Mouse (Mus musculus) heart, adult 11 months (tissue): ENCODE measurements at regions not wholly inside any gene's neighbourhood (a gene's known extent, or its start where the extent isn't known, plus 50 kb on each side); places are given as distances from the start of the nearest gene placed in this dataset.

ENCODE experiments used
- DNase-seq: peaks from one replicate; pipeline ENCODE4 v3.0.0; 2022

GRCm38 (mm10) chr8:82265745-82266144 is 137.3 kb downstream of the Il15 start:
- peak; percentile 29 for DNase-seq

GRCm38 (mm10) chr8:82262196-82262595 is 140.8 kb downstream of the Il15 start:
- no peak for DNase-seq

- no peak for DNase-seq
Observed at GRCm38 (mm10) chr8:82260613-82261012, 142.4 kb downstream of the Il15 start.

- DNase-seq, result no peak
Observed at GRCm38 (mm10) chr8:82255815-82256214, 147.2 kb downstream of the Il15 start.

- no peak for DNase-seq
Observed at GRCm38 (mm10) chr8:82252406-82252805, 150.6 kb downstream of the Il15 start.

GRCm38 (mm10) chr8:82249841-82250577 is 153.0 kb downstream of the Il15 start:
- no peak for DNase-seq

- DNase-seq, result no peak
Observed at GRCm38 (mm10) chr8:82244076-82244475, 158.9 kb downstream of the Il15 start.

GRCm38 (mm10) chr8:82229883-82230282 is 173.1 kb downstream of the Il15 start:
- DNase-seq, result no peak

- DNase-seq, result no peak
Observed at GRCm38 (mm10) chr8:82201746-82202145, 201.3 kb downstream of the Il15 start.

GRCm38 (mm10) chr8:82200176-82200575 is 202.8 kb downstream of the Il15 start:
- no peak for DNase-seq

- no peak for DNase-seq
Observed at GRCm38 (mm10) chr8:82196504-82196903, 206.5 kb downstream of the Il15 start.

GRCm38 (mm10) chr8:82195112-82195511 is 207.9 kb downstream of the Il15 start:
- DNase-seq, result peak; percentile 76

GRCm38 (mm10) chr8:82191011-82191410 is 212.0 kb downstream of the Il15 start:
- DNase-seq, result no peak

- DNase-seq, result no peak
Observed at GRCm38 (mm10) chr8:82187138-82187880, 215.7 kb downstream of the Il15 start.

- DNase-seq, result no peak
Observed at GRCm38 (mm10) chr8:82184022-82184421, 219.0 kb downstream of the Il15 start.
